Mouse (Mus musculus) telencephalon, adult 2 months (tissue): ENCODE results near the gene Pml.

ENCODE experiments used
- DNase-seq: peaks from one replicate; pipeline ENCODE4 v3.0.0-alpha.2; 2011; ENCODE audit warnings: low read depth, low spot score

The Pml gene

DNA sequence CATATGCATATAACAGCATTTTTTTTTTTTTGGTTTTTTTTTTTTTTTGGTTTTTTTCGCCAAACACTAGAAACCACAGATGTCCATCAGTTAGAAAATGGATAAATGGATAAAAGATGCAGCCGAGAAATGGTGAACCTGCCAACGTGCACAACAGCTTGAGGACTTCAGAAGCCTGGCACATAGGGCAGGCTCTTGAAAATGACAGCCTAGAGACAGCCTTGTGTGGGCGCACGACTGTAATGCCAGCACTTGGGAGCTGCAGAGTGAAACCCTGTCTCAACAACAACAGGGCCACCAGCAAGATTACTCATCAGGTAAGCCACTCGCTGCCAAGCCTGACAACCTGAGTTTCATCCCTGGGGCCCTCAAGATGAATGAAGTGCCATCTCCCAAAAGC, 80.2 kb downstream of the Pml start:
- DNase-seq: no peak

DNA sequence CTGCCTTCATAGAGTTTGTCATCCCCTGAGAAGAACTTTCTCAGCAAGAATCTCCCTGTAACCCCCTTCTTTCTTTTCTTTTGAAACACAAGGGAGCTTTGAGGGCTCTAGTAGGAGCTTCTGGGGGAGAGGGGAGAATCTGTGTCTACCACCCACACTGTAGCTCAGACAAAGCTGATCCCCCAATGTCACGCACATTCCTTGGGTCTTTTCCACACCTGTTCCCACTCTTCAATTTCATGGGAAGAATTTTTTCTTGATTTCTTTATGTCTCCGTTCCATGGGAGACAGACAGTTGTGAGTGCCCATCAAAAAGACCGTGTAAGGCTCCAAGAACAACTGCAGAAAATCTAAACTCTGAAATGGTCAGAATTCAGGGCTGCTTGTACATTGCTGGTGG, 80.7 kb downstream of the Pml start:
- no peak for DNase-seq
